Mouse (Mus musculus): ENCODE data around the gene Atp5h.

Atp5h gene

GRCm38 (mm10) chr11:115366039-115366705 is 53.6 kb downstream of the Atp5h start:
- DNase-seq, result no peak

All from kidney, postnatal 25 days (tissue).